Mouse (Mus musculus) T-cell, adult 2 months (primary cell): Measurements from ENCODE around the gene Lrrc47.

Experiments
- DNase-seq: peaks from one replicate; pipeline ENCODE4 v3.0.0; 2022; ENCODE audit warnings: low spot score

The Lrrc47 gene

GRCm38 (mm10) chr4:154023754-154024601, 12.4 kb downstream of the Lrrc47 start:
- DNase-seq: no peak

- no peak for DNase-seq
Observed at GRCm38 (mm10) chr4:154024729-154025521, 13.4 kb downstream of the Lrrc47 start.

GRCm38 (mm10) chr4:154025641-154026440, 14.3 kb downstream of the Lrrc47 start, which contains the start of gene Smim1:
Gene Smim1, minus strand, starts transcription at chr4:154026230.
- DNase-seq: no peak

GRCm38 (mm10) chr4:154026441-154026761, 14.9 kb downstream of the Lrrc47 start:
- DNase-seq: no peak

- DNase-seq: no peak
Observed at GRCm38 (mm10) chr4:154028066-154028465, 16.5 kb downstream of the Lrrc47 start.

- DNase-seq: no peak
Observed at GRCm38 (mm10) chr4:154028646-154029045, 17.1 kb downstream of the Lrrc47 start.

- DNase-seq: no peak
Observed at GRCm38 (mm10) chr4:154037123-154037522, 25.6 kb downstream of the Lrrc47 start.

GRCm38 (mm10) chr4:154042577-154042976, 31.0 kb downstream of the Lrrc47 start, which contains the start of gene Ccdc27:
Gene Ccdc27, minus strand, starts transcription at chr4:154042677.
- no peak for DNase-seq

GRCm38 (mm10) chr4:154045837-154046236, 34.3 kb downstream of the Lrrc47 start:
- no peak for DNase-seq

- no peak for DNase-seq
Observed at GRCm38 (mm10) chr4:154051401-154051800, 39.9 kb downstream of the Lrrc47 start.

GRCm38 (mm10) chr4:154053065-154053464, 41.5 kb downstream of the Lrrc47 start:
- DNase-seq: no peak

GRCm38 (mm10) chr4:154055482-154055881, 44.0 kb downstream of the Lrrc47 start:
- no peak for DNase-seq

GRCm38 (mm10) chr4:154056046-154056445, 44.5 kb downstream of the Lrrc47 start:
- no peak for DNase-seq

GRCm38 (mm10) chr4:154056661-154057060, 45.1 kb downstream of the Lrrc47 start:
- no peak for DNase-seq

GRCm38 (mm10) chr4:154057696-154058095, 46.2 kb downstream of the Lrrc47 start:
- DNase-seq: no peak

GRCm38 (mm10) chr4:154064827-154065773, 53.6 kb downstream of the Lrrc47 start:
- no peak for DNase-seq

GRCm38 (mm10) chr4:154070896-154071295, 59.4 kb downstream of the Lrrc47 start:
- no peak for DNase-seq
